ENCODE assay signal across 21 mouse cellular contexts in genomic region chr1:162328673-162329072, GRCm38 (mm10).
DNase-seq lines count a peak whose midpoint lies in the region; ATAC-seq and TF ChIP-seq lines count a peak whose summit lies in the region.
"Had no signal": no experiment of that assay in that cellular context is flagged by ENCODE, and none has a peak within 500 bp of the region (broad histone marks: within the 10 kb centered on the region; RNA-seq: fewer than 3 reads in every experiment).

No protein-coding gene starts in this region.

- no peaks in the 10 kb centered on the region for H3K36me3 ChIP-seq in forebrain, postnatal 0 days (ENCODE audit: insufficient read depth)
- no peaks in the 10 kb centered on the region for H3K36me3 ChIP-seq in forebrain, embryonic 11.5 days (ENCODE audit: control insufficient read depth, insufficient read depth, low read length)
- H3K36me3 ChIP-seq in midbrain, embryonic 16.5 days (ENCODE audit: control insufficient read depth, insufficient read depth, low read length): no peaks in the 10 kb centered on the region
- no peaks in the 10 kb centered on the region for H3K36me3 ChIP-seq in midbrain, embryonic 10.5 days
- H3K36me3 ChIP-seq in limb, embryonic 12.5 days: no peaks in the 10 kb centered on the region
- H3K36me3 ChIP-seq in kidney, embryonic 16.5 days (ENCODE audit: insufficient read depth, low read length): no peaks in the 10 kb centered on the region
- H3K36me3 ChIP-seq: embryonic facial prominence, embryonic 12.5 days; kidney, embryonic 15.5 days had no signal

- DNase-seq in forebrain, postnatal 0 days: no peak
- DNase-seq in forebrain, embryonic 11.5 days (ENCODE audit: low spot score): no peak
- DNase-seq in midbrain, embryonic 10.5 days (ENCODE audit: low spot score): no peak
- DNase-seq: adrenal gland, postnatal 10 days; cerebellum, adult 18-20 months; cerebellum, postnatal 14 days; gastrocnemius, postnatal 10 days; heart, adult 2 months; heart, postnatal 36 days; kidney, adult 11 months; kidney, postnatal 4 days; thymus, adult 2 months had no signal

- WGBS in forebrain, postnatal 0 days: 53% methylated on average over 4 of the region's 4 CpGs
- 66% methylated on average over 4 of the region's 4 CpGs for WGBS in forebrain, embryonic 11.5 days
- WGBS in midbrain, embryonic 16.5 days: 72% methylated on average over 4 of the region's 4 CpGs
- 84% methylated on average over 4 of the region's 4 CpGs for WGBS in midbrain, embryonic 10.5 days
- 41% methylated on average over 4 of the region's 4 CpGs for WGBS in limb, embryonic 12.5 days
- WGBS in kidney, embryonic 16.5 days: 46% methylated on average over 4 of the region's 4 CpGs

- no peaks in the 10 kb centered on the region for H3K4me1 ChIP-seq in forebrain, postnatal 0 days (ENCODE audit: insufficient read depth)
- peaks cover 5% of the 10 kb centered on the region; the same call in 1 of the 2 replicates for H3K4me1 ChIP-seq in forebrain, embryonic 11.5 days (replicated peaks; ENCODE audit: control insufficient read depth, insufficient read depth, low read length)
- peaks cover 4% of the 10 kb centered on the region; the same call in 1 of the 2 replicates for H3K4me1 ChIP-seq in midbrain, embryonic 16.5 days (ENCODE audit: control insufficient read depth, insufficient read depth, low read length)
- H3K4me1 ChIP-seq in midbrain, embryonic 10.5 days: peaks cover 13% of the 10 kb centered on the region
- H3K4me1 ChIP-seq in limb, embryonic 12.5 days (replicated peaks): peaks cover 17% of the 10 kb centered on the region
- no peaks in the 10 kb centered on the region for H3K4me1 ChIP-seq in kidney, embryonic 16.5 days (ENCODE audit: insufficient read depth, low read length)
- H3K4me1 ChIP-seq: kidney, embryonic 15.5 days had no signal

- no peaks in the 10 kb centered on the region for H3K9me3 ChIP-seq in forebrain, postnatal 0 days (ENCODE audit: low read length)
- H3K9me3 ChIP-seq in forebrain, embryonic 11.5 days (ENCODE audit: control insufficient read depth, low read length): no peaks in the 10 kb centered on the region
- no peaks in the 10 kb centered on the region for H3K9me3 ChIP-seq in midbrain, embryonic 16.5 days (replicated peaks; ENCODE audit: control insufficient read depth, low read length, poor library complexity, severe bottlenecking)
- H3K9me3 ChIP-seq in midbrain, embryonic 10.5 days (replicated peaks): no peaks in the 10 kb centered on the region
- no peaks in the 10 kb centered on the region; the same call in 1 of the 2 replicates for H3K9me3 ChIP-seq in limb, embryonic 12.5 days
- H3K9me3 ChIP-seq in kidney, embryonic 16.5 days (ENCODE audit: low read length): no peaks in the 10 kb centered on the region
- H3K9me3 ChIP-seq: embryonic facial prominence, embryonic 12.5 days; kidney, embryonic 15.5 days had no signal

- TF ChIP-seq CTCF in forebrain, postnatal 0 days (IDR thresholded peaks at IDR 0.05; ENCODE audit: low read depth): no peak

- H3K27ac ChIP-seq in forebrain, postnatal 0 days (ENCODE audit: low read depth, low read length): 0 out of 2 replicates have a peak overlapping the region, but pooled peaks have one; percentile 2
- no peak overlapping the region for H3K27ac ChIP-seq in forebrain, embryonic 11.5 days (ENCODE audit: low read depth, low read length)
- no peak overlapping the region for H3K27ac ChIP-seq in midbrain, embryonic 16.5 days (ENCODE audit: low read length)
- H3K27ac ChIP-seq in midbrain, embryonic 10.5 days (replicated peaks): no peak overlapping the region
- H3K27ac ChIP-seq in limb, embryonic 12.5 days: peak overlapping the region; percentile 72
- no peak overlapping the region for H3K27ac ChIP-seq in kidney, embryonic 16.5 days (ENCODE audit: low read length)
- H3K27ac ChIP-seq: embryonic facial prominence, embryonic 12.5 days; heart, adult 2 months; kidney, embryonic 15.5 days; macrophage; stomach, postnatal 0 days had no signal

- H3K4me3 ChIP-seq in forebrain, postnatal 0 days (ENCODE audit: low read depth, low read length): no peak overlapping the region
- no peak overlapping the region for H3K4me3 ChIP-seq in forebrain, embryonic 11.5 days (ENCODE audit: low read depth, low read length)
- no peak overlapping the region for H3K4me3 ChIP-seq in midbrain, embryonic 16.5 days (ENCODE audit: low read depth, low read length)
- no peak overlapping the region for H3K4me3 ChIP-seq in midbrain, embryonic 10.5 days
- no peak overlapping the region for H3K4me3 ChIP-seq in limb, embryonic 12.5 days (replicated peaks)
- H3K4me3 ChIP-seq in kidney, embryonic 16.5 days (ENCODE audit: low read length): no peak overlapping the region
- H3K4me3 ChIP-seq: embryonic facial prominence, embryonic 12.5 days; heart, adult 2 months; kidney, embryonic 15.5 days had no signal

- H3K27me3 ChIP-seq in forebrain, postnatal 0 days (ENCODE audit: insufficient read depth, low read length): no peaks in the 10 kb centered on the region
- no peaks in the 10 kb centered on the region for H3K27me3 ChIP-seq in forebrain, embryonic 11.5 days (ENCODE audit: control insufficient read depth, insufficient read depth, low read length)
- H3K27me3 ChIP-seq in midbrain, embryonic 16.5 days (ENCODE audit: control insufficient read depth, insufficient read depth, low read depth, low read length): no peaks in the 10 kb centered on the region
- H3K27me3 ChIP-seq in midbrain, embryonic 10.5 days (ENCODE audit: low read depth, poor library complexity, severe bottlenecking): no peaks in the 10 kb centered on the region
- H3K27me3 ChIP-seq in limb, embryonic 12.5 days: no peaks in the 10 kb centered on the region
- H3K27me3 ChIP-seq in kidney, embryonic 16.5 days (ENCODE audit: insufficient read depth, low read length): no peaks in the 10 kb centered on the region
- H3K27me3 ChIP-seq: embryonic facial prominence, embryonic 12.5 days; kidney, embryonic 15.5 days had no signal

- H3K4me2 ChIP-seq in forebrain, postnatal 0 days (ENCODE audit: low read depth): no peak overlapping the region
- no peak overlapping the region for H3K4me2 ChIP-seq in forebrain, embryonic 11.5 days (ENCODE audit: low read depth, low read length, severe bottlenecking)
- no peak overlapping the region for H3K4me2 ChIP-seq in midbrain, embryonic 16.5 days (ENCODE audit: low read length)
- no peak overlapping the region for H3K4me2 ChIP-seq in limb, embryonic 12.5 days
- H3K4me2 ChIP-seq in kidney, embryonic 16.5 days (replicated peaks; ENCODE audit: low read depth, low read length): no peak overlapping the region
- H3K4me2 ChIP-seq: embryonic facial prominence, embryonic 12.5 days; kidney, embryonic 15.5 days; midbrain, embryonic 11.5 days had no signal

- no peak for ATAC-seq in forebrain, postnatal 0 days
- no peak; the same call in 1 of the 2 replicates for ATAC-seq in forebrain, embryonic 11.5 days (replicated peaks; ENCODE audit: low FRiP score)
- ATAC-seq in midbrain, embryonic 16.5 days: peak; percentile 61; the same call in 1 of the 2 replicates
- ATAC-seq in limb, embryonic 12.5 days (ENCODE audit: insufficient number of reproducible peaks, insufficient read depth, low FRiP score, low TSS enrichment, low read depth): no peak
- no peak for ATAC-seq in megakaryocyte progenitor cell, adult 5-6 weeks (replicated peaks; ENCODE audit: poor library complexity)
- no peak for ATAC-seq in kidney, embryonic 16.5 days (ENCODE audit: low FRiP score, low TSS enrichment)

- no peak overlapping the region for H3K9ac ChIP-seq in forebrain, postnatal 0 days
- H3K9ac ChIP-seq in forebrain, embryonic 11.5 days (ENCODE audit: low read length): no peak overlapping the region
- H3K9ac ChIP-seq in midbrain, embryonic 16.5 days (ENCODE audit: low read depth, low read length): no peak overlapping the region
- no peak overlapping the region for H3K9ac ChIP-seq in limb, embryonic 12.5 days (replicated peaks)
- no peak overlapping the region for H3K9ac ChIP-seq in kidney, embryonic 16.5 days (replicated peaks; ENCODE audit: low read length)
- H3K9ac ChIP-seq: embryonic facial prominence, embryonic 12.5 days; kidney, embryonic 15.5 days had no signal

Comparison
In these comparisons a context has a peak if more than half of its experiments do, and no peak if none do; other contexts are left out.
1. H3K27ac ChIP-seq: peak in forebrain, postnatal 0 days (single experiment) and limb, embryonic 12.5 days (single experiment); none in forebrain, embryonic 11.5 days (single experiment), midbrain, embryonic 16.5 days (single experiment), midbrain, embryonic 10.5 days (single experiment) and kidney, embryonic 16.5 days (single experiment).